Mouse (Mus musculus) heart, embryonic 12.5 days (tissue): ENCODE data around the gene Tbc1d8. TPM values are rescaled to one million over a fixed set of nuclear protein-coding genes. Genes with fewer than 3 reads are reported as not detected.

ENCODE experiments used
- ATAC-seq: fragments of 200-750 bp; cut with Nextera tagmentation; 2 replicates; pipeline ENCODE4 v1.8.0; 2017; ENCODE audit warnings: moderate TSS enrichment, moderate library complexity; ENCODE audit not compliant: insufficient number of reproducible peaks, low FRiP score
- H3K27ac ChIP-seq: fragments of 300-500 bp; sonication (generic); 2 replicates; pipeline ENCODE4 v1.5.1; 2016; ENCODE audit warnings: mild to moderate bottlenecking, moderate library complexity; ENCODE audit not compliant: poor library complexity, severe bottlenecking
- H3K27me3 ChIP-seq: fragments of 300-500 bp; sonication (generic); replicated peaks from 2 replicates; pipeline ENCODE4 v1.6.1; 2016; ENCODE audit warnings: mild to moderate bottlenecking, moderate library complexity
- H3K36me3 ChIP-seq: fragments of 300-500 bp; sonication (generic); 2 replicates; pipeline ENCODE4 v1.6.1; 2016; ENCODE audit warnings: mild to moderate bottlenecking, moderate library complexity
- H3K4me1 ChIP-seq: fragments of 300-500 bp; sonication (generic); replicated peaks from 2 replicates; pipeline ENCODE4 v1.6.1; 2016; ENCODE audit warnings: mild to moderate bottlenecking
- H3K4me2 ChIP-seq: fragments of 300-500 bp; sonication (generic); 2 replicates; pipeline ENCODE4 v1.6.1; 2016; ENCODE audit warnings: mild to moderate bottlenecking, moderate library complexity
- H3K4me3 ChIP-seq: fragments of 300-500 bp; sonication (generic); 2 replicates; pipeline ENCODE4 v1.5.1; 2016; ENCODE audit warnings: mild to moderate bottlenecking
- H3K9ac ChIP-seq: fragments of 300-500 bp; sonication (generic); 2 replicates; pipeline ENCODE4 v1.6.1; 2016; ENCODE audit warnings: mild to moderate bottlenecking, moderate library complexity
- H3K9me3 ChIP-seq: fragments of 300-500 bp; sonication (generic); replicated peaks from 2 replicates; pipeline ENCODE4 v1.6.1; 2016; ENCODE audit warnings: mild to moderate bottlenecking, moderate library complexity
- WGBS: fragments of 180-500 bp; shearing (Covaris S2); methylation state at CpG from one replicate; pipeline ENCODE4 v1.1.7; 2016; 5-methylcytosine and 5-hydroxymethylcytosine counted together
- polyA plus RNA-seq: library from polyadenylated mRNA; unstranded; fragments of >200 nt; fragmentation: Nextera tagmentation; extraction: Ambion mirVana; gene quantifications from 2 replicates; pipeline ENCODE4 v1.2.1, GENCODE M21; 2016

Tbc1d8 gene
- polyA plus RNA-seq, 1 experiment from 2014 or later, result 14.1 TPM

GRCm38 (mm10) chr1:39457887-39458874 is 20.4 kb downstream of the Tbc1d8 start:
- H3K4me1 ChIP-seq, result peaks cover 38% of the 10 kb centered on the region
- H3K27me3 ChIP-seq, result no peaks in the 10 kb centered on the region
- H3K4me2 ChIP-seq, result no peak overlapping the region
- H3K36me3 ChIP-seq, result no peaks in the 10 kb centered on the region
- H3K9me3 ChIP-seq, result no peaks in the 10 kb centered on the region
- H3K9ac ChIP-seq, result no peak overlapping the region
- 85% methylated on average over 13 of the region's 13 CpGs for WGBS
- no peak overlapping the region for H3K4me3 ChIP-seq
- no peak for ATAC-seq
- H3K27ac ChIP-seq, result no peak overlapping the region

- peaks cover 49% of the 10 kb centered on the region for H3K4me1 ChIP-seq
Measured at GRCm38 (mm10) chr1:39456421-39456853, 22.1 kb downstream of the Tbc1d8 start.

GRCm38 (mm10) chr1:39455350-39456023 is 23.1 kb downstream of the Tbc1d8 start:
- no peaks in the 10 kb centered on the region for H3K27me3 ChIP-seq
- H3K9ac ChIP-seq, result no peak overlapping the region
- no peak for ATAC-seq
- no peaks in the 10 kb centered on the region for H3K9me3 ChIP-seq
- peaks cover 56% of the 10 kb centered on the region for H3K4me1 ChIP-seq
- H3K4me3 ChIP-seq, result no peak overlapping the region
- 74% methylated on average over 23 of the region's 23 CpGs for WGBS
- H3K4me2 ChIP-seq, result no peak overlapping the region
- no peaks in the 10 kb centered on the region for H3K36me3 ChIP-seq
- H3K27ac ChIP-seq, result no peak overlapping the region

More at GRCm38 (mm10) chr1:39456421-39456853, 22.1 kb downstream of the Tbc1d8 start:
- H3K9ac ChIP-seq, result no peak overlapping the region
- no peaks in the 10 kb centered on the region for H3K36me3 ChIP-seq
- no peaks in the 10 kb centered on the region for H3K9me3 ChIP-seq
- 63% methylated on average over 5 of the region's 5 CpGs for WGBS
- no peak for ATAC-seq
- no peak overlapping the region for H3K27ac ChIP-seq
- no peaks in the 10 kb centered on the region for H3K27me3 ChIP-seq
- H3K4me3 ChIP-seq, result no peak overlapping the region
- H3K4me2 ChIP-seq, result no peak overlapping the region

DNA sequence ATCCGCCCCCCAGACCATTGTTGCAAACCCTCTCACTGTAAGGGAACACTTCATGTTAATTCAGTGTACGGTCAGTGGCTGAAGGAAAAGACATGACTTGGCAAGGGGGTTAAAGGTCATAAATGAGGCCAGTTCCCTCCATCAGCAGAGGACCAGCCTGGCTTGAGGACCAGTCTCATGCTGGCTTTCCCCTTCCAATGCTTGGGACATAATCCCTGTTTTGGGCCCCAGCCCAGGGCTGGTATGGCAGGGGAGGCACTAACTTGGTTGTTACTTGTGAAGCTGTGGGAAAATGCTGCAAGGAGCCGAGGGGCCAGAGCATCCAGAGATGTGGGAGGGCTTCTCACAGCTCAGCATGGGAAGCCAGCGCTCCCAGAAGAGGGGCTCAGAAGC is 23.8 kb downstream of the Tbc1d8 start:
- H3K4me1 ChIP-seq, result peaks cover 62% of the 10 kb centered on the region
- H3K36me3 ChIP-seq, result no peaks in the 10 kb centered on the region
- 55% methylated on average over 4 of the region's 4 CpGs for WGBS
- no peak overlapping the region for H3K4me2 ChIP-seq
- no peaks in the 10 kb centered on the region for H3K9me3 ChIP-seq
- ATAC-seq, result no peak
- no peak overlapping the region for H3K9ac ChIP-seq
- no peak overlapping the region for H3K4me3 ChIP-seq
- no peaks in the 10 kb centered on the region for H3K27me3 ChIP-seq
- H3K27ac ChIP-seq, result no peak overlapping the region

- Histone ChIP-seq H3K4me1 (peaks cover 68% of the 10 kb centered on the region), H3K27ac (peak overlapping the region; percentile 67; the same call in 1 of the 2 replicates)
Measured at GRCm38 (mm10) chr1:39454108-39454782, 24.3 kb downstream of the Tbc1d8 start.

DNA sequence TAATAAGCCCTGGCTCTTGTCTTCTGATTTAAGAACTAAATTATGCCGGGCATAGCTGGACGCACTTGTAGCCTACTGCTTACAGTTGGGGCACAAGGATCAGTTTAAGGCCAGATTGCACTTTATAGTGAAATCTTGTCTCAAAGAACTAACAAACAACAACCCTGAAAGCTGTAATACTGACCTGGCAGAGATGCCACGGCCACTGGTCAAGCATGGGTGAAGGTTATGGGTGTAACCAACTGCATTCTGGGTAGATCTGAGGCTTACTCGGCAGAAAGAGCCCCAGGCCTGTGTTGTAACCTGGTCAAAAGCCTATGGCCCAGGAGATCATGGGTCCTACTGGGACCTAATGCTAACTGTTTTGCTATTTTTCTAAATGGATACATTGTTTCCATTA is 26.4 kb downstream of the Tbc1d8 start:
- Histone ChIP-seq H3K36me3 (no peaks in the 10 kb centered on the region), H3K4me3 (no peak overlapping the region), H3K4me2 (no peak overlapping the region), H3K4me1 (peaks cover 84% of the 10 kb centered on the region), H3K9me3 (no peaks in the 10 kb centered on the region), H3K27me3 (no peaks in the 10 kb centered on the region), H3K27ac (no peak overlapping the region), H3K9ac (no peak overlapping the region)
- WGBS, result 92% methylated on average over 4 of the region's 4 CpGs
- no peak for ATAC-seq

More at GRCm38 (mm10) chr1:39454108-39454782, 24.3 kb downstream of the Tbc1d8 start:
- Histone ChIP-seq H3K27me3 (no peaks in the 10 kb centered on the region), H3K4me2 (no peak overlapping the region), H3K9ac (no peak overlapping the region), H3K9me3 (no peaks in the 10 kb centered on the region), H3K4me3 (no peak overlapping the region), H3K36me3 (no peaks in the 10 kb centered on the region)
- 60% methylated on average over 9 of the region's 9 CpGs for WGBS
- no peak for ATAC-seq

GRCm38 (mm10) chr1:39450069-39450728 is 28.4 kb downstream of the Tbc1d8 start:
- Histone ChIP-seq H3K36me3 (no peaks in the 10 kb centered on the region), H3K4me1 (peaks cover 89% of the 10 kb centered on the region), H3K4me2 (no peak overlapping the region), H3K9me3 (no peaks in the 10 kb centered on the region), H3K27ac (no peak overlapping the region), H3K9ac (no peak overlapping the region), H3K27me3 (no peaks in the 10 kb centered on the region), H3K4me3 (no peak overlapping the region)
- 64% methylated on average over 6 of the region's 6 CpGs for WGBS
- no peak for ATAC-seq

- H3K4me1 ChIP-seq, result peaks cover 88% of the 10 kb centered on the region
- H3K36me3 ChIP-seq, result no peaks in the 10 kb centered on the region
- H3K9ac ChIP-seq, result no peak overlapping the region
- no peak for ATAC-seq
- no peaks in the 10 kb centered on the region for H3K27me3 ChIP-seq
- H3K4me3 ChIP-seq, result no peak overlapping the region
- 78% methylated on average over 12 of the region's 12 CpGs for WGBS
- H3K4me2 ChIP-seq, result no peak overlapping the region
- H3K9me3 ChIP-seq, result no peaks in the 10 kb centered on the region
- H3K27ac ChIP-seq, result no peak overlapping the region
Measured at GRCm38 (mm10) chr1:39449251-39449790, 29.2 kb downstream of the Tbc1d8 start.

GRCm38 (mm10) chr1:39448819-39449218 is 29.7 kb downstream of the Tbc1d8 start:
- H3K4me3 ChIP-seq, result no peak overlapping the region

GRCm38 (mm10) chr1:39448238-39448637 is 30.3 kb downstream of the Tbc1d8 start:
- 71% methylated on average over 5 of the region's 5 CpGs for WGBS
- no peak for ATAC-seq
- Histone ChIP-seq H3K27me3 (no peaks in the 10 kb centered on the region), H3K4me1 (peaks cover 91% of the 10 kb centered on the region), H3K27ac (no peak overlapping the region), H3K9ac (no peak overlapping the region), H3K36me3 (no peaks in the 10 kb centered on the region), H3K9me3 (no peaks in the 10 kb centered on the region), H3K4me2 (no peak overlapping the region), H3K4me3 (no peak overlapping the region)

More at GRCm38 (mm10) chr1:39448819-39449218, 29.7 kb downstream of the Tbc1d8 start:
- 95% methylated on average over 5 of the region's 5 CpGs for WGBS
- H3K4me1 ChIP-seq, result peaks cover 88% of the 10 kb centered on the region
- H3K27ac ChIP-seq, result 0 out of 2 replicates have a peak overlapping the region, but pooled peaks have one; percentile 19
- H3K9me3 ChIP-seq, result no peaks in the 10 kb centered on the region
- H3K27me3 ChIP-seq, result no peaks in the 10 kb centered on the region
- no peak overlapping the region for H3K4me2 ChIP-seq
- no peak for ATAC-seq
- no peaks in the 10 kb centered on the region for H3K36me3 ChIP-seq
- no peak overlapping the region for H3K9ac ChIP-seq
